Mouse (Mus musculus): Measurements from ENCODE around the gene Man1c1.

Man1c1 gene

GRCm38 (mm10) chr4:134579212-134579611 lies 124.9 kb downstream of the Man1c1 start:
- no peak for DNase-seq (ENCODE audit: low spot score in 2 of 2)

GRCm38 (mm10) chr4:134578407-134578806 lies 125.7 kb downstream of the Man1c1 start:
- DNase-seq (ENCODE audit: low spot score in 2 of 2) = no peak

- DNase-seq (ENCODE audit: low spot score in 2 of 2) = no peak
Measured at GRCm38 (mm10) chr4:134577281-134577680, 126.8 kb downstream of the Man1c1 start.

GRCm38 (mm10) chr4:134575486-134575885 lies 128.6 kb downstream of the Man1c1 start:
- no peak for DNase-seq (ENCODE audit: low spot score in 2 of 2)

GRCm38 (mm10) chr4:134572449-134573300 lies 131.4 kb downstream of the Man1c1 start:
- DNase-seq (ENCODE audit: low spot score in 2 of 2) = no peak

GRCm38 (mm10) chr4:134570704-134571451 lies 133.2 kb downstream of the Man1c1 start:
- DNase-seq (ENCODE audit: low spot score in 2 of 2) = no peak

- no peak for DNase-seq (ENCODE audit: low spot score in 2 of 2)
Measured at GRCm38 (mm10) chr4:134569831-134570230, 134.3 kb downstream of the Man1c1 start.

GRCm38 (mm10) chr4:134569205-134569604 lies 134.9 kb downstream of the Man1c1 start:
- DNase-seq (ENCODE audit: low spot score in 2 of 2) = no peak

- DNase-seq (ENCODE audit: low spot score in 2 of 2) = no peak
Measured at GRCm38 (mm10) chr4:134567377-134568226, 136.5 kb downstream of the Man1c1 start.

- no peak for DNase-seq (ENCODE audit: low spot score in 2 of 2)
Measured at GRCm38 (mm10) chr4:134564093-134564492, 140.0 kb downstream of the Man1c1 start.

GRCm38 (mm10) chr4:134563624-134564023 lies 140.5 kb downstream of the Man1c1 start:
- no peak for DNase-seq (ENCODE audit: low spot score in 2 of 2)

GRCm38 (mm10) chr4:134562014-134562413 lies 142.1 kb downstream of the Man1c1 start:
- no peak for DNase-seq (ENCODE audit: low spot score in 2 of 2)

- DNase-seq (ENCODE audit: low spot score in 2 of 2) = no peak
Measured at GRCm38 (mm10) chr4:134560699-134561098, 143.4 kb downstream of the Man1c1 start.

- DNase-seq (ENCODE audit: low spot score in 2 of 2) = no peak
Measured at GRCm38 (mm10) chr4:134559154-134559553, 144.9 kb downstream of the Man1c1 start.

GRCm38 (mm10) chr4:134558570-134559113 lies 145.4 kb downstream of the Man1c1 start:
- no peak for DNase-seq (ENCODE audit: low spot score in 2 of 2)

GRCm38 (mm10) chr4:134557626-134558249 lies 146.4 kb downstream of the Man1c1 start:
- no peak for DNase-seq (ENCODE audit: low spot score in 2 of 2)

- no peak for DNase-seq (ENCODE audit: low spot score in 2 of 2)
Measured at GRCm38 (mm10) chr4:134555956-134556580, 148.0 kb downstream of the Man1c1 start.

GRCm38 (mm10) chr4:134553631-134554030 lies 150.5 kb downstream of the Man1c1 start:
- DNase-seq (ENCODE audit: low spot score in 2 of 2) = no peak

GRCm38 (mm10) chr4:134551494-134552316 lies 152.4 kb downstream of the Man1c1 start, which contains the start of gene Selenon:
Gene Selenon, minus strand, starts transcription at chr4:134552166.
- peak in 1 of 2 experiments; percentile 24 for DNase-seq (ENCODE audit: low spot score in 2 of 2)

- no peak for DNase-seq (ENCODE audit: low spot score in 2 of 2)
Measured at GRCm38 (mm10) chr4:134549899-134550298, 154.2 kb downstream of the Man1c1 start.
